Comparison of ENCODE assay signal across 10 mouse cellular contexts in the genomic region with DNA sequence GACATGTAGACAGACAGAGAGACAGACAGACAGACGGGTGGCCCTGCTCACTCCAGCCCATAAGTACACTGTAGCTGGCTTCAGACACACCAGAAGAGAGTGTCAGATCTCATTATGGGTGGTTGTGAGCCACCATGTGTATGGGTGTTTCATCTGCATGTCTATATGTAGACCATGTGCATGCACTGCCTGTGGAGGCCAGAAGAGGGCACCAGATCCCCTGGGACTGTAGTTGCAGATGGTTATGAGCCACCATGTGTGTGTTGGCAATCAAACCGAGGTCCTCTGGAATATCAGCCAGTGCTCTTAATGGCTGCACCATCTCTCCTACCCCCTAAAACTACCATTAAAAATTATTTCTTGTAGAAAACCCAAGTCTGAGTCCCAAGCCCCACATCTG. TPM values are rescaled to one million over a fixed set of nuclear protein-coding genes. Genes with fewer than 3 reads are reported as not detected.
DNase-seq lines count a peak whose midpoint lies in the region; ATAC-seq lines count a peak whose summit lies in the region.
"Had no signal": no experiment of that assay in that cellular context is flagged by ENCODE, and none has a peak within 500 bp of the region (broad histone marks: within the 10 kb centered on the region; RNA-seq: fewer than 3 reads in every experiment).

No protein-coding gene starts in this region.

- no peaks in the 10 kb centered on the region for H3K27me3 ChIP-seq in heart, embryonic 10.5 days (ENCODE audit: insufficient read depth, poor library complexity, severe bottlenecking)
- H3K27me3 ChIP-seq: lung, embryonic 15.5 days; stomach, embryonic 15.5 days had no signal

- ATAC-seq in megakaryocyte, adult 5-6 weeks (ENCODE audit: poor library complexity, severe bottlenecking): peak; percentile 62

- no peak overlapping the region for H3K27ac ChIP-seq in heart, embryonic 10.5 days
- H3K27ac ChIP-seq: lung, embryonic 15.5 days; stomach, embryonic 15.5 days had no signal

- DNase-seq in kidney, postnatal 4 days: peak; percentile 11 to 18
- DNase-seq in kidney, adult 11 months: no peak
- peak; percentile 74 to 79 for DNase-seq in B cell, adult 2 months
- peak; percentile 51 for DNase-seq in NIH3T3 (ENCODE audit: low read depth)
- DNase-seq in heart, embryonic 10.5 days (ENCODE audit: low spot score): no peak
- DNase-seq in gastrocnemius, postnatal 4 days (ENCODE audit: low spot score in 2 of 2): no peak

- H3K4me1 ChIP-seq in heart, embryonic 10.5 days: no peaks in the 10 kb centered on the region
- H3K4me1 ChIP-seq: lung, embryonic 15.5 days; stomach, embryonic 15.5 days had no signal

- 76% methylated on average over 2 of the region's 2 CpGs for WGBS in heart, embryonic 10.5 days

- no peak overlapping the region for H3K4me3 ChIP-seq in heart, embryonic 10.5 days
- H3K4me3 ChIP-seq: lung, embryonic 15.5 days; stomach, embryonic 15.5 days had no signal

- no peaks in the 10 kb centered on the region for H3K36me3 ChIP-seq in heart, embryonic 10.5 days
- H3K36me3 ChIP-seq: lung, embryonic 15.5 days; stomach, embryonic 15.5 days had no signal

- no peaks in the 10 kb centered on the region for H3K9me3 ChIP-seq in heart, embryonic 10.5 days
- H3K9me3 ChIP-seq: lung, embryonic 15.5 days; stomach, embryonic 15.5 days had no signal

RNA-seq across cellular contexts. Expression of a gene that starts 11.8 kb away (rescaled TPM):
- 34.6 and 34.8 TPM in 2 replicates for total RNA-seq in megakaryocyte, adult 5-6 weeks (2015)
- 30.0 and 47.4 TPM in 2 replicates for total RNA-seq in megakaryocyte, adult 5-6 weeks (2017)
- 0.14 TPM in 1 of 2 replicates, not detected in the other for polyA plus RNA-seq in heart, embryonic 10.5 days (2016; fragmentation: Nextera tagmentation; extraction: Ambion mirVana)
- total RNA-seq in gastrocnemius, postnatal 4 days (2021): under 1 TPM; 0.37 to 0.62 TPM
- polyA plus RNA-seq: neural tube, embryonic 14.5 days had no signal

RNA-seq across cellular contexts. Expression of a gene that starts 30.6 kb away (rescaled TPM):
- total RNA-seq in megakaryocyte, adult 5-6 weeks (2015): 226 and 271 TPM in 2 replicates
- total RNA-seq in megakaryocyte, adult 5-6 weeks (2017): 174 and 196 TPM in 2 replicates
- polyA plus RNA-seq in heart, embryonic 10.5 days (2016; fragmentation: Nextera tagmentation; extraction: Ambion mirVana): not detected in 2 replicates
- 10 to 100 TPM in 1 of 2 experiments, 1 to 10 TPM in 1; 8.9 to 11.9 TPM for total RNA-seq in gastrocnemius, postnatal 4 days (2021)

RNA-seq across cellular contexts. Expression of a gene that starts 57.8 kb away (rescaled TPM):
- total RNA-seq in megakaryocyte, adult 5-6 weeks (2015): 499 and 513 TPM in 2 replicates
- total RNA-seq in megakaryocyte, adult 5-6 weeks (2017): 540 and 572 TPM in 2 replicates
- polyA plus RNA-seq in heart, embryonic 10.5 days (2016; fragmentation: Nextera tagmentation; extraction: Ambion mirVana): 1.3 and 4.1 TPM in 2 replicates
- 10 to 100 TPM; 15.7 to 16.8 TPM for total RNA-seq in gastrocnemius, postnatal 4 days (2021)

Comparison
In these comparisons a context has a peak if more than half of its experiments do, and no peak if none do; other contexts are left out.
1. DNase-seq: peak in kidney, postnatal 4 days (2 of 2), B cell, adult 2 months (2 of 2) and NIH3T3 (single experiment); none in kidney, adult 11 months (single experiment), heart, embryonic 10.5 days (single experiment) and gastrocnemius, postnatal 4 days (0 of 2).
2. RNA of a gene that starts 11.8 kb away (total RNA-seq): 30.0 to 47.4 TPM in megakaryocyte, adult 5-6 weeks; 0.37 to 0.62 TPM in gastrocnemius, postnatal 4 days; every median in the first group is over 10 times any median in the second.
3. RNA of a gene that starts 30.6 kb away (total RNA-seq): 174 to 271 TPM in megakaryocyte, adult 5-6 weeks; 8.9 to 11.9 TPM in gastrocnemius, postnatal 4 days; every median in the first group is over 10 times any median in the second.
4. RNA of a gene that starts 57.8 kb away (total RNA-seq): 499 to 572 TPM in megakaryocyte, adult 5-6 weeks; 15.7 to 16.8 TPM in gastrocnemius, postnatal 4 days; every median in the first group is over 10 times any median in the second.